Mouse (Mus musculus): ENCODE results near the gene Drd2.

Gene Drd2

DNA sequence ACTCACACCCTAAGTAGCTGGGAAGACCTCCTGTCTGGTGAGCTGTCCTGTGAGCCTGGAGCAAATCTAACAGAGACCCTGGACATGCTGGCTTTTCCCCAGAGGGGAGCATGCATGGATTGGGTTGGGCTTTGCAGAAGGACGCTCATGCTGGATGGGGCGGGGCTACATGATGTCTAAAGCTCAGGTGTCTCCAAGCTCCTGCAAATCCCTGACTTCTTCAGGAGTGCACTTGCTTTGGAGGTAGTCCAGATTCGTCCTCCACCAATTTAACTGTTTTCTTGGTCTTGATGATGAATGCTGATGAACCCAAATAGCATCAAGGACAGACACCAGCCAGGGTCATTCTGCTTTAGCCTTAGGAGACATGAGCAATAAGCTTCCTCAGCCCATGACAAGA is 110.1 kb downstream of the Drd2 start:
- DNase-seq (ENCODE audit: low read depth, low spot score), result no peak

DNA sequence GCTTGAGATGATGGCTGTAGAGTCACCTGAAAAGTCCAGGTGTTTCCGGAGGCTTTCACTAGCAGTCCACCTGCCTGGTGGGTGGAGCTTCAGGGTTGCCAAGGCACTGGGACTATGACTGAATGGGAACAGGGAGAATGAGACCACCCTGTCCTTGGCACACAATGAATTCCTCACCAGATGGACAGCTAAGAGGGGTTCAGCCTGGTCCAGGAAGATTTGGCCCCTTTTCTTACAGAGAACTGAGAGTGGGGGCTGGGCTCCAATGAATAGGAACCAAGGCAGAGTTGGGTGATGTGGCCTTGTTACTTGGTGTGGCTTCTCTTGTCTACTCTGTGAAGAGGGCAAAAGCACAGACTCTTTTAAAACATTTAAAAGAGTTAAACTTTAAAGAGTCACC is 112.0 kb downstream of the Drd2 start:
- no peak for DNase-seq (ENCODE audit: low read depth, low spot score)

DNA sequence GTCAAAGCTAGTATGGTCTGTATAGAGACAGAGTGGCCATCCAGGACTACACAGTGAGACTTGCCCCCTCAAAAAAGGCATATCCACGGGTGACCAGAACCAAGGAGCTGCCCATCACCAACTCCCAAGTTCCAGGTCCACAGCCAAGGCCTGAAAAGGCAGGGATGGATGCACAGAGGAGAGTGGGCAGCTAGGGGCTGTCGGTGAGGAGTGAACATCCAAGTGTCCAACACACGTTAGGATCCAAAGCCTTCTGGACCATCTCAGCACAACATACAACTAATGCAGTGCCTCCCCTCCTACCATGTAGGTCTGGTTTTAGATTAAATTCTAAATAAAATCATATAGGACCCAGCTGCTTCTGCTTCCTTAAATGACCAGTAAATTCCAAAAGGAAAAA is 115.7 kb downstream of the Drd2 start:
- no peak for DNase-seq (ENCODE audit: low read depth, low spot score)
